Mouse (Mus musculus): Measurements from ENCODE around the gene Gm4894.

GRCm38 (mm10) chr9:49227442-49227841 lies 22.9 kb upstream of the Gm4894 start:
- TF ChIP-seq POLR2A (IDR thresholded peaks at IDR 0.05; ENCODE audit: insufficient read depth, low read depth, low read length) (no peak), CTCF (IDR thresholded peaks at IDR 0.05) (no peak)
